Mouse (Mus musculus): ENCODE measurements at regions not wholly inside any gene's neighbourhood (a gene's known extent, or its start where the extent isn't known, plus 50 kb on each side); places are given as distances from the start of the nearest gene placed in this dataset.
A peak's percentile ranks its signal among the peaks of the same experiment; 100 is the strongest.
"Not testable (repeated sequence)": the region's sequence is repeated elsewhere in the genome, so short reads cannot be mapped to it uniquely, and the experiment has no call there.

DNA sequence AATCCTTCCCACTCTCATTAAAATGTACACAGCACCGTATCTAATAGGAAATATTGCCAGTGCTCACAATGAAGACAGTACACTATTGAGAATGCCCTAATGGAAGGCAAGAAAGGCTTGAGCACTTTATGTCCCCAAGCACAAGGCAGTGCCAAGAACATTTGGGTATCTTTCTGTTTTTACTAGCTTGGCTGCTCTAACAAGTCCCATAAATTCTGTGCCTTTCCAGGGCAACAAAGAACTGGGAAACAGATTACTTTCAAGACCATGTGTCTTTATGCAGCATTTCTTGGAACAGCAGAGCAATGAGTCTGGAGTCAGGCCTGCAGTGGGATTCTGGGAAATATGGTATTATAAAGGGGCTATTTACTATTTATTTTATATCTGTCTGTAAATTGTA, 192.3 kb downstream of the 1700008P02Rik start:
- DNase-seq (ENCODE audit: low spot score in 2 of 2) = no peak

DNA sequence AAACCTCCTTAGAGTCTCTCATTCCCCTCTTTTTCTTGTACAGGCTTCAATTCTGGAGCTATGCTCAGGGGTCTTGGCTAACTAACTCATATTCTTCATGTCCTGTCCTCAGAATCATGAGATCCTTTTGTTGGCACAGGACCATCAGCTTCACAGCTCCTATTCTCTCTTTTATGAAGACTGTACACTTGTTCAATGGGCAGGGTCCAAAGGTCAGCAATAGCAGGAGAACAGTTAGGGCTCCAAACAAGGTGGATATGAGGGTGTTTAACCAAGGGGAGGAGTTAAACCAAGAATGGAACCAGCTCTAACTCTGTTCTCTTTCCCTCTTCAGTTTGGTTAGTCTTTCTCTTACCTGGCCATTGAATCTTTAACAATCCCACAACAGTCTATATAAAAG, 219.4 kb downstream of the 1700008P02Rik start:
- no peak for DNase-seq (ENCODE audit: low spot score in 2 of 2)

DNA sequence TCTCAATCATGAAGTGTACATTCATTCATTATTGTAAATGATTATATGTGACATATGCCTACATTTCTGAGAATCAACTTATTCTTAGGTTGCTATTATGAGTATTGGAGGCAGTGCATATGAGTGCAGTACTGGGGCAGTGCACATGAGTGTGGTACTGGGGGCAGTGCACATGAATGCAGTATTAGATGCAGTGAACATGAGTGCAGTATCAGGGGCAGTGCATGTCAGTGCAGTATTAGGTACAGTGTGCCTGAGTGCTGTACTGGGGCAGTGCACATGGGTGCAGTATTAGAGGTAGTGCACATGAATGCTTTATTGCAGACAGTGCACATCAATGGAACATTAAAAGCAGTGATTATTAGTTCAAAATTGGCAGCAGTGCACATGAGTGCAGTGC, 234.6 kb downstream of the 1700008P02Rik start:
- DNase-seq (ENCODE audit: low spot score in 2 of 2) = no peak

DNA sequence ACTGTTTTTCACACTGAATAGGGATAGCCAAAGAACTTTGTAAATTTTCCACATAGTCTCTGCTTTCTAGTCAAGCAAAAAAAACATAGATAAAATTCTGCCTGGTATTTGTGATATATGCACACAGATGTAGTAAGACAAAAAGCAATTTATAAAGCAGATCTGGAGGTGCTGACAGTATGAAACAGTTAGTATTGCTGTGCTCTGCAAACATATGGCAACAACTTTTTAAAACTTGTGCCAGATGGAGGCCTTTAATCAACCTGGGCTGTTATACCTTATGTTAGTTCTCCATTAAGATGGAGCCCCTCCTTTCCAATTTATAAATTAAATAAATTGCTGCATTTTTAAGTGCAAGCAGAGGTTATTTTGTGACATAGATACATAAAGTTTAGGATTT, 237.3 kb downstream of the 1700008P02Rik start:
- no peak for DNase-seq (ENCODE audit: low spot score in 2 of 2)

DNA sequence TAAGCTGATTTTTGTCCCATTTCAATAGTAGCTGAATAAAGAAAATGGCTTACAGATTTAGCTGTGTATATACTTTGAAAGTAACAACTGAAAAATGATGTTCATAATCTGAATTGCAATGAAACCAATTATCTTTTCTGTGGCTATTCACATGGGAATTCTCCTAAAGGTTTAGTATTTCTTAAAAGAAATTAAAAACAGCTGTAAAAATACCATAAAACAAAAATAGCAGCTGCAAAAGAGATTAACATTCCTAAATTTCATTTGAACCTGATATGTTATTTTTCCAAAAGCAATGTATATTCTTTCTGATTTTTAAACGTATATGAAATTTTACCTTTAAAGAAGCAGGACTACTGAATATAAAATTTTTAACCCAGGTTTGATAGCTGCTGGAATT, 237.9 kb downstream of the 1700008P02Rik start:
- DNase-seq (ENCODE audit: low spot score in 2 of 2) = no peak

DNA sequence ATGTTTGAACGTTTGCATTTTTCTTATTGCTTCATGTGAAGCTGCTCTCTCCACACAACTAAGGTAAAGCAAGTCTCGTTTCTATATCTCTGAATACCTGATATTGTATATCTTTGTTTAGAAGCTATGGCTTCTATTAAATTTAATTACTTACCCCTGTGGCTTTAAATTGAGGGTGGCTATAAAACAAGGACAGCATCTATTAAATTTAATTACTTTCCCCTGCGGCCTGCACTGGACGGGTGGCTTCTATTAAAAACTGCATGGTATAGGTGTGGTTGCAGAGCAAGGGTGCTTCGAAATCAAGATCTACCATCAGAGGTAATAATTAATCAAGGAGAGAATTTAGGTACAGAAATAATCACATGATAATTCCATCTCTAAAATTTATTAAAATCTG, 238.5 kb downstream of the 1700008P02Rik start:
- no peak for DNase-seq (ENCODE audit: low spot score in 2 of 2)

DNA sequence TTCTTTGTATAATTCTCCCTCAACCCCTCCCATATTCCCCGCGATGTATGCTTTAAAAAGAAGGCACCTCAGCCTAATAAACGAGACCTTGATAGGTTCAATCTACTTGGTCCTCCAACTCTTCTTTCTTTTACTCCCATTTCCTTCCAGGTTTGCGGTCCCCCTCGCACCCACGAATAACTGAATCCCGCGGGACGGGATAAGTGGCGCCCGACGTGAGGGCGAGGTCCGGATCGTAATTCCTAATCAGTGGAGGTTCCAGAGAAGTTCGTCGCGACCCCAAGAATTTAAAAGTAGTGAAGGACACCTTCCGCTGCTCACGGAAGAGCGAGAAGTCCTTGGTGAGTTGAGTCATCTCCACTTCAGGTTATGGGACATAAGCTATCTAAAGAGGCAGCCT, 281.2 kb downstream of the 1700008P02Rik start:
- not testable (repeated sequence) for DNase-seq (ENCODE audit: low spot score in 2 of 2)

DNA sequence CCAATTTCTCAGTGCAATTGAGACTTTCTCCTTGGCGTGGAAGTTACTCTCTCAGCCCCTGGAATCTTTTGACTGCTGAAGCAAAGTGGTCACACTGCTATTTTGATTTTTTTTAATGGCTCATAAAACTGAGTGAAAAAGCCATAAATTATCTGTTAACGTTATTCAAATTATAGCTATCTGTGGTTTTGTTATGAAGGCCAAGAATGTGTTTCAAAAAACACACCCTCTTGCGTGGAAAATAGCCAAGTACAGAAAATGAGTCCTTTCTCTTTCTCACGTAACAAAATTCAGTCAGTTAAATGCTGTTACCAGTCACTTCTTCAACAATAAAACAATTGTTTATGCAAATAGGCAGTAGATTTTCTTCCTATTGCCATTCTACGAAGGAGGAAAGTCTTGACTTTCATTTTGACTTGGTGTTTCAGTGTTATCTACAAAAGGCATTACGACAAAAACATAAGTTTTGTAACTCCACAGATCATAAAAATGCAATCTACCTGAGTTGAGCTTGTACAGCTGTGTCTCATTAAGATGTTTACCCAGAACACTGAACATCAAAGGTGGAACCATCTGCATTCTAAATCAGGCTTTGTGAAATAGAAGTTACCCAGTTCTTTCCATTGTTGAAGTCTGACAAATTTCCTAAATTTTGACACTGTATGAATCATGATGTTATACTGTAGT, 299.3 kb downstream of the 1700008P02Rik start:
- DNase-seq (ENCODE audit: low spot score in 2 of 2) = no peak

DNA sequence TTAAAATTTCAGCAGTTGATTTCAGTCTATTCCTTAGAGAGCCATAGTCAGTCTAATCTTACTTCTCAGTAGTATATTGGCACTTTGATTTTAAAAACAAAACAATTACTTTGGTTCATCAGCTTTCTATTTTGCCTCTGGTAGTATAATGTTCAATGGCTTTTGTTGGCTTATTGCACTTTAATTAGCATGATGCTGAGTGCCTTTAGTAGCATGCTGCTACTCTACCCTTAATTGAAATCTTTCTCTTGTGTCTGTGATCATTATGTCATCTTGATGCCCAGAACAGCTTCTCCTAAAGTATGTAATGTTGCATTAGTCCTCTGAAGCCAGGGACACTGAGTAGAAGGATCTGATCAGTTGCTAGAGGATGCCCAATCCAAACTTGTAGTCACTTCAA, 330.7 kb downstream of the 1700008P02Rik start:
- no peak for DNase-seq (ENCODE audit: low spot score in 2 of 2)

DNA sequence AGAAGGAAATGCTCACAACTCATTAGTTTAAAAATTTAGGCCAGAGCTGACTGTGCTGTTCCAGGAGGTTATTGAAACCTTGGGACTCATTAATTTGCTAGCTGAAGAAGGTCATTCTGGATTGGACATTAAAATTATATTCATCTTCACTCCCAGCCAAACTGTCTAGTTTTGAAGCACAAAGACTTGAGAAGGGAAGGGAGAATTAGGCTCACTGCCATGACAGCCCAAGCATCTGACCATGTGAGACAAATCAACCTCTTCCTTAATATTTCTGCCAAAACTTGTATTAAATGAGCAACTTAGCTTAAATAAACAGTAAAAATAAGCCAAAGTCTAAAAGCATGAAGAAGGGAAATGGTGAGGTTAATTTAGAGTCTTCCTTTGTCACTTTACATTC, 339.6 kb downstream of the 1700008P02Rik start:
- DNase-seq (ENCODE audit: low spot score in 2 of 2) = peak in 1 of 2 experiments; percentile 6
